Mouse (Mus musculus): ENCODE measurements around the gene Ccar1. TPM values are rescaled to one million over a fixed set of nuclear protein-coding genes. Genes with fewer than 3 reads are reported as not detected.
A peak's percentile ranks its signal among the peaks of the same experiment; 100 is the strongest.

Gene Ccar1
- polyA plus RNA-seq (2011; ENCODE audit: insufficient read length, low read depth, missing spikeins): 101 and 108 TPM in 2 replicates

DNA sequence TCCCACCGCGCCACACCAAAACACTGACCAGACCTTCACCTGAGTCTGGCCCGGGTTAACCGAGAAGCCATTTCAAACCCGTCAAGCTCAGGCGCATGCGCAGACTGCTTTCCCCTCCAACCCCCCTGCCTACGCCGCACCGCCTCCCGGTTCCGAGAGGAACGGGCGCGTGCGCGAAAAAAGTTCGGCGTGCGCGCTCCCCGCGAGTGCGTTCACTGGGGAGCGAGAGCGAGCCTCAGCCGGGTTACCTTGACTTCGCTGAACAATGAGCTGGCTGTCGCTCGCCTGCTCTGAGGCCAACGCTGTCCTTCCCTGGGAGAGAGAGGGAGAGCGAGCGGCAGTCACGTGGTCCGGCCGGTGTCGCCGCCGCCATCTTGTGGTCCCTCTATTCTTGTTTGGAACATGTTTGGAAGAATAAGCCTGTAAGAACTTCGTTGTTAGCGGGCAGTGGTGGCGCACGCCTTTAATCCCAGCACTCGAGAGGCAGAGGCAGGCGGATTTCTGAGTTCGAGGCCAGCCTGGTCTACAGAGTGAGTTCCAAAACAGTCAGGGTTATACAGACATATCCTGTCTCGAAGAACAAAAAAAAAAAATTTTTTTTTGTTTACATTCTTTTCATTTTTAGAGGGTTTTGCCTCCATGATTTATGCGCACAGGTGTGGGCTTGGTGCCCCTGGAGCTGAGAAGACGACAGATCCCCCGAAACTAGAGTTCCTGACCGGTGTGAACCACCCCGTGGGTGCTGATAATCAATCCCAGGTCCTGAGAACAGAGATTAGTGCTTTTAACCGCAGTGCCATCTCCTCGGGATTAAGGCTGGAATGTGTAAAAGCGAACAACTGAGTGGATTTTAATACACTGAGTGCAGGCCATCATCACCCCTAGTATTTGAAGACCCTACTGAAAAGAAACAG is at the start of gene Ccar1:
TSS of gene Ccar1 (minus strand) at position 110 of the 914 bp plus-strand sequence.
- Histone ChIP-seq H3K4me3 (ENCODE audit: insufficient read depth, low read length) (peak within 1 kb of the TSS; percentile 64), H3K27ac (ENCODE audit: insufficient read depth, low read length) (peak within 1 kb of the TSS; percentile 91), H3K4me1 (ENCODE audit: control insufficient read depth, insufficient read depth, low read length) (no peaks in the 10 kb centered on the region; the same call in 1 of the 2 replicates)
- no peak for TF ChIP-seq CTCF (IDR thresholded peaks at IDR 0.05; ENCODE audit: borderline replicate concordance, insufficient read depth, low read length)
- peak; percentile 86 for TF ChIP-seq POLR2A (IDR thresholded peaks at IDR 0.05; ENCODE audit: low read depth, low read length)

GRCm38 (mm10) chr10:62840687-62841086 is 48.6 kb upstream of the Ccar1 start:
- no peak for TF ChIP-seq CTCF (IDR thresholded peaks at IDR 0.05; ENCODE audit: borderline replicate concordance, insufficient read depth, low read length)
- TF ChIP-seq POLR2A (IDR thresholded peaks at IDR 0.05; ENCODE audit: low read depth, low read length): no peak
- peaks cover 2% of the 10 kb centered on the region; the same call in 1 of the 2 replicates for H3K4me1 ChIP-seq (ENCODE audit: control insufficient read depth, insufficient read depth, low read length)
- no peak overlapping the region for H3K27ac ChIP-seq (ENCODE audit: insufficient read depth, low read length)
- H3K4me3 ChIP-seq (ENCODE audit: insufficient read depth, low read length): no peak overlapping the region

- H3K4me3 ChIP-seq (ENCODE audit: insufficient read depth, low read length): no peak overlapping the region
- TF ChIP-seq CTCF (IDR thresholded peaks at IDR 0.05; ENCODE audit: borderline replicate concordance, insufficient read depth, low read length) (no peak), POLR2A (IDR thresholded peaks at IDR 0.05; ENCODE audit: low read depth, low read length) (no peak)
- no peaks in the 10 kb centered on the region for H3K4me1 ChIP-seq (ENCODE audit: control insufficient read depth, insufficient read depth, low read length)
- H3K27ac ChIP-seq (ENCODE audit: insufficient read depth, low read length): no peak overlapping the region
These were observed 45.9 kb upstream of the Ccar1 start for GRCm38 (mm10) chr10:62837987-62838386.

DNA sequence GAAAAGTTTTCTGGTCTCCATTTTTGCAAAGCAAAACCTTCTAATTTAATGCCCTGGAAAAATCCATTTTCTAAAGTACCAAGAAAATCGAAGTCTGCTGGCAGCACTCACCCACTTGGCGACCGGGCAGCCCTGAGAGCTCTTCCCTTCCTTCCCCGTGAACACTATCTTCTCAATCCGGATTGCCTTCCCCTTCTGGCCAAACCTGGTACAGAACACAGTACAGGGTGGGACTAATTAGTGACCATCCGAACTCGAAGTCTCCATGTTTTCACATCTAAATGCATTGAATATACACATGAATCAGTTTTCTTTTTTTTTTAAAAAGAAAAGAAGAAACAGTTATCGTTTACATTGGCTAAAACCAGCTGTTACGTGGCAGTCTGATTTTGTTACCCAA is 40.7 kb upstream of the Ccar1 start:
- Histone ChIP-seq H3K4me3 (ENCODE audit: insufficient read depth, low read length) (no peak overlapping the region), H3K27ac (ENCODE audit: insufficient read depth, low read length) (no peak overlapping the region), H3K4me1 (ENCODE audit: control insufficient read depth, insufficient read depth, low read length) (no peaks in the 10 kb centered on the region)
- TF ChIP-seq CTCF (IDR thresholded peaks at IDR 0.05; ENCODE audit: borderline replicate concordance, insufficient read depth, low read length) (no peak), POLR2A (IDR thresholded peaks at IDR 0.05; ENCODE audit: low read depth, low read length) (no peak)

DNA sequence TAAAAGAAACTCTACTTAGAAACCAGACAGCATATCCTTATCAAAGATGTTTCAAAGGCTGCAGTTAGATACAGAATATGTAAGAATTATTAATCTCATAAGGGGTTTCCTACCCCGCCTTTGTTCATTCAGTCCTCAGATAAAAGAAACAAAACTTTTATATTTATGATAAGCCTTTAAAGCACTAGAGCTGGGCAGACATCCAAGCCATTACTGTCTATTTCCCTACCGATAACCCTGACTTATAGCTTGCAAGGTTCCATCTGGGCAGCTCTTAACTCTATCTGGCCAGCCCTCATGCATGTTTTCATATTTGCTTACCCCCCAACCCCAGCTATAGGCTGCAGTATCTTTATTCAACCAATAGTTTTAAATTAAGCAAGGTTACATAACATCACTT is 39.5 kb upstream of the Ccar1 start:
- TF ChIP-seq CTCF (IDR thresholded peaks at IDR 0.05; ENCODE audit: borderline replicate concordance, insufficient read depth, low read length) (no peak), POLR2A (IDR thresholded peaks at IDR 0.05; ENCODE audit: low read depth, low read length) (no peak)
- Histone ChIP-seq H3K4me3 (ENCODE audit: insufficient read depth, low read length) (no peak overlapping the region), H3K27ac (ENCODE audit: insufficient read depth, low read length) (no peak overlapping the region), H3K4me1 (ENCODE audit: control insufficient read depth, insufficient read depth, low read length) (no peaks in the 10 kb centered on the region)

GRCm38 (mm10) chr10:62824474-62824873 is 32.4 kb upstream of the Ccar1 start:
- no peak for TF ChIP-seq CTCF (IDR thresholded peaks at IDR 0.05; ENCODE audit: borderline replicate concordance, insufficient read depth, low read length)
- TF ChIP-seq POLR2A (IDR thresholded peaks at IDR 0.05; ENCODE audit: low read depth, low read length): no peak
- H3K27ac ChIP-seq (ENCODE audit: insufficient read depth, low read length): no peak overlapping the region
- no peaks in the 10 kb centered on the region for H3K4me1 ChIP-seq (ENCODE audit: control insufficient read depth, insufficient read depth, low read length)
- H3K4me3 ChIP-seq (ENCODE audit: insufficient read depth, low read length): no peak overlapping the region

DNA sequence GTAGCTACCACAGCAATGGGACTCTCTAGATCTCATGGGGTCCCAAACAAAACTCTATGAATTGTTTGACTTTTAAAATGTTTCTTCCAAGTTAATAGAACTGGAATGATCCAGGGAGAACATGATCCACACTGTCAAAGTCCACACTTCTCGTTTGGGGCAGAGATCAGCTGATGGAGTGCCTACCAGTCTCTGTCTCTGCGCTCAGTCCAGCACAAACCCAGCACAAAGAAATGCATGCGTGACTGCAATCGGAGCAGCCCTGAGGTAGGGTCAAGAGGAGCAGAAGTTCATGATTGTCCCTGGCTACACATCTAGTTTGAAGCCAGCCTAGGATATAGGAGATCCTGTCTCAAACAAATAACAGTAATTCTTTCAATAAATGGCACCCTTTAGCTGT is 31.3 kb upstream of the Ccar1 start:
- no peaks in the 10 kb centered on the region for H3K4me1 ChIP-seq (ENCODE audit: control insufficient read depth, insufficient read depth, low read length)
- no peak for TF ChIP-seq POLR2A (IDR thresholded peaks at IDR 0.05; ENCODE audit: low read depth, low read length)
- TF ChIP-seq CTCF (IDR thresholded peaks at IDR 0.05; ENCODE audit: borderline replicate concordance, insufficient read depth, low read length): no peak
- H3K27ac ChIP-seq (ENCODE audit: insufficient read depth, low read length): no peak overlapping the region
- no peak overlapping the region for H3K4me3 ChIP-seq (ENCODE audit: insufficient read depth, low read length)

DNA sequence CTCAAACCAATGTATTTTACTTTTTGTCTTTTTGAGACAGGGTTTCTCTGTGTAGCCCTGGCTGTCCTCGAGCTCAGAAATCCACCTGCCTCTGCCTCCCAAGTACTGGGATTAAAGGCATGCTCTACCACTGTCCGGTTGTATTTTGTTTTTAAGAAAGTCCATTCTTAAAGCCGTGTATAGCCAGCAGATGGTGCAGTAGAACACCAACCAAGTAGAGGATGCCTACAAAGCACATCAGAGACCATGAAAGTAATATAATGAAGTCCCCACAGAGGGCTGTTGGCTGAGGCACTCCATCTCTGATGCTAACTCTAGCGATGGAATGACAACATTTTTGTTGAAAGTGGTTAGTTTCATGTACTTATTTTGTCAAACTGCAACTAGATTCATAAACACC is 17.9 kb upstream of the Ccar1 start:
- Histone ChIP-seq H3K4me1 (ENCODE audit: control insufficient read depth, insufficient read depth, low read length) (no peaks in the 10 kb centered on the region), H3K4me3 (ENCODE audit: insufficient read depth, low read length) (no peak overlapping the region), H3K27ac (ENCODE audit: insufficient read depth, low read length) (no peak overlapping the region)
- TF ChIP-seq POLR2A (IDR thresholded peaks at IDR 0.05; ENCODE audit: low read depth, low read length): no peak
- TF ChIP-seq CTCF (IDR thresholded peaks at IDR 0.05; ENCODE audit: borderline replicate concordance, insufficient read depth, low read length): no peak

DNA sequence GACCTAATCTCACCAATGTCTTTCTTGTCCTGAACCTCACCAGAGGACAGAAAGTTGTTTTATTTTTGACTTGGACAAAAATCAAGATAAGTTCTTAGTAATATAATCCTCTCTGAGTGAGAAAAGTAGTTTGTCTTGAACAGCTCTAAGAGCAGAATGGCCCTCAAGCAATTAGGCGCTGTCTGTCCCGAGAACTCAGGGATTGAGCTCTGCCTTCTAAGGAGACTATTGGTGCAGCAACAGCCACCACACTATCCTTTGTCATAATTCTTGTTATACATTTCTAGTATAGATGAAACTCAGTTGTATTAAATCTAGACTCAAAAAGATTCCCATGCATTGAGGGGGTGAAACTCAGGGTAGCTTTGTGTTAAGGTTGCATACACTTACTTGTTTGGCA is 16.7 kb upstream of the Ccar1 start:
- TF ChIP-seq CTCF (IDR thresholded peaks at IDR 0.05; ENCODE audit: borderline replicate concordance, insufficient read depth, low read length) (no peak), POLR2A (IDR thresholded peaks at IDR 0.05; ENCODE audit: low read depth, low read length) (no peak)
- no peak overlapping the region for H3K27ac ChIP-seq (ENCODE audit: insufficient read depth, low read length)
- no peaks in the 10 kb centered on the region for H3K4me1 ChIP-seq (ENCODE audit: control insufficient read depth, insufficient read depth, low read length)
- no peak overlapping the region for H3K4me3 ChIP-seq (ENCODE audit: insufficient read depth, low read length)

GRCm38 (mm10) chr10:62808316-62808715 is 16.2 kb upstream of the Ccar1 start:
- no peak overlapping the region for H3K4me3 ChIP-seq (ENCODE audit: insufficient read depth, low read length)
- TF ChIP-seq POLR2A (IDR thresholded peaks at IDR 0.05; ENCODE audit: low read depth, low read length): no peak
- TF ChIP-seq CTCF (IDR thresholded peaks at IDR 0.05; ENCODE audit: borderline replicate concordance, insufficient read depth, low read length): no peak
- H3K27ac ChIP-seq (ENCODE audit: insufficient read depth, low read length): no peak overlapping the region
- H3K4me1 ChIP-seq (ENCODE audit: control insufficient read depth, insufficient read depth, low read length): no peaks in the 10 kb centered on the region

All from embryonic fibroblast, embryonic 13.5 days (primary cell).